Mouse (Mus musculus) hindbrain, embryonic 14.5 days (tissue): ENCODE results near the gene Gsto2. TPM values are rescaled to one million over a fixed set of nuclear protein-coding genes. Genes with fewer than 3 reads are reported as not detected.

ENCODE experiments used
- ATAC-seq: fragments of 200-750 bp; cut with Nextera tagmentation; 2 replicates; pipeline ENCODE4 v1.8.0; 2017; ENCODE audit warnings: moderate number of reproducible peaks, mild to moderate bottlenecking, moderate TSS enrichment, moderate library complexity; ENCODE audit not compliant: low FRiP score
- DNase-seq: peaks from one replicate; pipeline ENCODE4 v3.0.0-alpha.2; 2015; ENCODE audit warnings: low spot score
- H3K27ac ChIP-seq: fragments of 300-500 bp; sonication (generic); 2 replicates; pipeline ENCODE4 v1.5.1; 2014; ENCODE audit warnings: mild to moderate bottlenecking, moderate library complexity
- H3K27me3 ChIP-seq: fragments of 300-500 bp; sonication (generic); 2 replicates; pipeline ENCODE4 v1.6.1; 2014; ENCODE audit warnings: mild to moderate bottlenecking, low read length, mixed read lengths; ENCODE audit not compliant: control insufficient read depth, insufficient read depth
- H3K36me3 ChIP-seq: fragments of 300-500 bp; sonication (generic); replicated peaks from 2 replicates; pipeline ENCODE4 v1.6.1; 2014; ENCODE audit not compliant: control insufficient read depth, insufficient read depth
- H3K4me1 ChIP-seq: fragments of 300-500 bp; sonication (generic); replicated peaks from 2 replicates; pipeline ENCODE4 v1.6.1; 2014; ENCODE audit warnings: antibody characterized with exemption, low read length, mixed read lengths; ENCODE audit not compliant: control insufficient read depth, insufficient read depth
- H3K4me2 ChIP-seq: fragments of 300-500 bp; sonication (generic); replicated peaks from 2 replicates; pipeline ENCODE4 v1.6.1; 2014; ENCODE audit warnings: mild to moderate bottlenecking, moderate library complexity
- H3K4me3 ChIP-seq: fragments of 300-500 bp; sonication (generic); replicated peaks from 2 replicates; pipeline ENCODE4 v1.5.1; 2014; ENCODE audit warnings: mild to moderate bottlenecking, low read length
- H3K9ac ChIP-seq: fragments of 300-500 bp; sonication (generic); 2 replicates; pipeline ENCODE4 v1.6.1; 2014
- H3K9me3 ChIP-seq: fragments of 300-500 bp; sonication (generic); 2 replicates; pipeline ENCODE4 v1.6.1; 2016; ENCODE audit warnings: low read length; ENCODE audit not compliant: control insufficient read depth
- WGBS: fragments of 180-500 bp; shearing (Covaris S2); extraction: QIAGEN DNeasy Blood & Tissue Kit; methylation state at CpG from one replicate; pipeline ENCODE4 v1.1.7; 2014; 5-methylcytosine and 5-hydroxymethylcytosine counted together
- polyA plus RNA-seq: library from polyadenylated mRNA; unstranded; fragments of >200 nt; fragmentation: Nextera tagmentation; extraction: Ambion mirVana; gene quantifications from 2 replicates; pipeline ENCODE4 v1.2.1, GENCODE M21; 2014

Gsto2 gene
- polyA plus RNA-seq, 1 experiment from 2014 or later = 1.2 TPM

DNA sequence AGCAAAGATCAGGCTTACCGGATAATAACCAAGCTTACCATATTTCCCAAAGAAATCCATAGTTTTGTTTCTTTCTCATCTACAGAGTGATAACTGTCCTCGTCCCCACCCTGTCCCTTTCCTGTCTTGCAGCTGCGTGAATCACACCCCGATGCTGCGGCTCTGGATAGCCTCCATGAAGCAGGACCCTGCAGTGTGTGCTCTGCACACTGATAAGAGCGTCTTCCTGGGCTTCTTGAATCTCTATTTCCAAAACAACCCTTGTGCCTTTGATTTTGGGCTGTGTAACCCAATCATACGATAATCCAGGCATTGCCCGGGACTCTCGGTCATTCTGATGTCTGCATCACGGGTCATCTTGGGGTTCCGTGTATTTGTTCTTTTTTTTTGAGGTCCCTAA is 20.6 kb downstream of the Gsto2 start:
- no peaks in the 10 kb centered on the region for H3K4me1 ChIP-seq
- H3K4me3 ChIP-seq = no peak overlapping the region
- no peak overlapping the region for H3K4me2 ChIP-seq
- 88% methylated on average over 11 of the region's 11 CpGs for WGBS
- H3K9me3 ChIP-seq = no peaks in the 10 kb centered on the region
- no peak overlapping the region for H3K9ac ChIP-seq
- H3K36me3 ChIP-seq = no peaks in the 10 kb centered on the region
- DNase-seq (no peak), ATAC-seq (no peak)
- H3K27me3 ChIP-seq = no peaks in the 10 kb centered on the region
- no peak overlapping the region for H3K27ac ChIP-seq

DNA sequence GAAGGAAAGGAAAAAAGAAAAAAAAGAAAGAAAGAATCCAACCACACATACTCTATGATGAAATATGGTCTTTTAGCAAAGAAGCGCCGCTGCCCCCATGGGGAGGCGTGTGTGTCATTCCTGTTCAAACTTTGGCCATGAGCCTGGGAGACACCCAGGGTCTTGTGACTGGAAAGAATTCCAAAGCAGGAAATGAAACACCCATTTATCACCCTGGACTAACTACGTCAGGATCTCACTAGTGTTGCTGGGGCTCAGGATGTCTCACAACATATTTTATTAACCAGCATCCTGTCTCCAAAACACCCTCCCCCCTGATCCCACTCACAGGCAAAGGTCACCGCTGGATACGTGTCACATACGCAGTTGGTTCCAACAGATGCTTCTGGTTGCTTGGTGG is 21.3 kb downstream of the Gsto2 start:
- ATAC-seq = no peak
- no peaks in the 10 kb centered on the region for H3K9me3 ChIP-seq
- WGBS = 80% methylated on average over 7 of the region's 7 CpGs

DNA sequence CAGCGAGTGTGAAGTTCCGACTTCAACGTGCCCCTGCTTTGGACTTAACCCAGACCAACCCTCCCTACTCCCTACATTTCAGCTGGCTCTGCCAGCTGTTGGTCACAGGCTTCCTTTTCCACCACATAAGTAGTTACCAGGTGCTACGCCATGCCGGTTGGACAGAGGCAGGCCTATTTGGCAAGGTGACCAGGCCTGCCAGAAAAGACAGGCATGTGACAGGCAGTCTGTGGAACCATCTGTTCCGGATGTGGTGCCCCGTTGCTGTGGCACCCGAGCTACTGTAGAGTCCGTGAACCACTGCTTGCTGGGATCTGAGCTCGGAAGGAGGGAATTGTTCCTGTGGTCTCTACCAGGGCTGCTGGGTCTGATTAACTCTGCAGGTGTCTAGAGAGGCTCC is 22.1 kb downstream of the Gsto2 start:
- no peaks in the 10 kb centered on the region for H3K9me3 ChIP-seq
- no peaks in the 10 kb centered on the region for H3K36me3 ChIP-seq
- H3K4me2 ChIP-seq = no peak overlapping the region
- DNase-seq (no peak), ATAC-seq (no peak)
- WGBS = 79% methylated on average over 10 of the region's 10 CpGs
- no peaks in the 10 kb centered on the region for H3K4me1 ChIP-seq
- H3K9ac ChIP-seq = no peak overlapping the region
- no peaks in the 10 kb centered on the region for H3K27me3 ChIP-seq
- H3K27ac ChIP-seq = no peak overlapping the region
- no peak overlapping the region for H3K4me3 ChIP-seq

More for the DNA sequence above, 21.3 kb downstream of the Gsto2 start:
- no peak overlapping the region for H3K9ac ChIP-seq
- H3K4me3 ChIP-seq = no peak overlapping the region
- H3K4me2 ChIP-seq = no peak overlapping the region
- no peaks in the 10 kb centered on the region for H3K36me3 ChIP-seq
- no peak overlapping the region for H3K27ac ChIP-seq
- no peak for DNase-seq
- H3K27me3 ChIP-seq = no peaks in the 10 kb centered on the region
- no peaks in the 10 kb centered on the region for H3K4me1 ChIP-seq

DNA sequence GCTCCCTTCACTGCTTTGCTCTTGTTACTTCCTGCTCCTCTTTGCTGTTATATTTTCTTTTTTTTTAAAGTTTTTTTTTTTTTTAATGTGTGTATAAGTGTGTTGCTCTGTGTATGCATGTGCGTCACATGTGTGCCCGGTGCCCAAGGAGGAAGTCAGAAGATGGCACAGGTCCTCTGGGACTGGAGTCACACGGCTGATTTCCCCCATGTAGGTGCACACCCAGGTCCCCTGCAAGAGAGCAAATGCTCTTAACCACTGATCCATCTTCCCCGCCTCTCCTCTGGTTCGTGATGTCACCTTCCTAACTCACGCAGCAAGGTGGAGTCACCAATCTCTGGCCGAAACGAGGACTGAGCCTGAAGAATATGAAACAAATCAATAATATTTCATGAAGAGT is 22.7 kb downstream of the Gsto2 start:
- ATAC-seq = no peak
- H3K9ac ChIP-seq = no peak overlapping the region
- WGBS = 91% methylated on average over 8 of the region's 8 CpGs

DNA sequence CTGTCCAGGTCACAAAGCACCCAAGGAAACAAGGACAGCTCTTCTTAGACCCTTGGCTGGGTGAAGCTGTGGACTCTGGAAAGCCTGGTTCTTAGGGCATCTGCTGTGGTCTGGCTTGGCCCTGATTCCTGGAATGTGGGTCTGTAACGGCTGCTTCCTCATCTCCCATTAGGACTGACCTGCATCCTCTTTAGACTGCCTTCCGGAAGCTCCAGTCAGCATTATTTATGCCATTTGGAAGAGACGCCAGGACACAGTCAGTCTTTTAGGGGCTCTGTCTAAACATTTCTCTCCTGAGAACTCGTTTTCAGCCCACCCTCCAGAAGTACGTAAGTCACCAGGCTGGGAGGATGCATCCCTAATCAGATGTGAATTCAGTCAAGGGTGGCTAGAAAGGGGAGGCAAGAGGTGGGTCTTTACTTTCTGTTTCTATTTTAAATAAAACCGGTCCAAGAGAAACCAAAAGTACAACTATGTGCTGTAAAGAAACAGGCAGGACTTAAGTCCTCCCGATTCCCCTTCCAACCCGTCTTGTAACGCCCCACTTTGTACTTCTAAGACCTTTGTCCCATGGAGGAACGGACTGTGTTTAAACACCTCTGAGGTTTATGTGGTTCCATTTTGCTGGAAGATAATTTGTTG is 25.3 kb downstream of the Gsto2 start:
- Histone ChIP-seq H3K36me3 (peaks cover 3% of the 10 kb centered on the region; the same call in 1 of the 2 replicates), H3K4me1 (no peaks in the 10 kb centered on the region), H3K9ac (no peak overlapping the region), H3K9me3 (no peaks in the 10 kb centered on the region), H3K4me3 (no peak overlapping the region), H3K27ac (no peak overlapping the region), H3K27me3 (no peaks in the 10 kb centered on the region), H3K4me2 (no peak overlapping the region)
- no peak for DNase-seq
- no peak for ATAC-seq
- WGBS = 78% methylated on average over 10 of the region's 10 CpGs

More for the DNA sequence above, 22.7 kb downstream of the Gsto2 start:
- Histone ChIP-seq H3K4me2 (no peak overlapping the region), H3K4me3 (no peak overlapping the region), H3K9me3 (no peaks in the 10 kb centered on the region), H3K36me3 (no peaks in the 10 kb centered on the region), H3K4me1 (no peaks in the 10 kb centered on the region), H3K27me3 (no peaks in the 10 kb centered on the region), H3K27ac (no peak overlapping the region)
- DNase-seq = no peak

DNA sequence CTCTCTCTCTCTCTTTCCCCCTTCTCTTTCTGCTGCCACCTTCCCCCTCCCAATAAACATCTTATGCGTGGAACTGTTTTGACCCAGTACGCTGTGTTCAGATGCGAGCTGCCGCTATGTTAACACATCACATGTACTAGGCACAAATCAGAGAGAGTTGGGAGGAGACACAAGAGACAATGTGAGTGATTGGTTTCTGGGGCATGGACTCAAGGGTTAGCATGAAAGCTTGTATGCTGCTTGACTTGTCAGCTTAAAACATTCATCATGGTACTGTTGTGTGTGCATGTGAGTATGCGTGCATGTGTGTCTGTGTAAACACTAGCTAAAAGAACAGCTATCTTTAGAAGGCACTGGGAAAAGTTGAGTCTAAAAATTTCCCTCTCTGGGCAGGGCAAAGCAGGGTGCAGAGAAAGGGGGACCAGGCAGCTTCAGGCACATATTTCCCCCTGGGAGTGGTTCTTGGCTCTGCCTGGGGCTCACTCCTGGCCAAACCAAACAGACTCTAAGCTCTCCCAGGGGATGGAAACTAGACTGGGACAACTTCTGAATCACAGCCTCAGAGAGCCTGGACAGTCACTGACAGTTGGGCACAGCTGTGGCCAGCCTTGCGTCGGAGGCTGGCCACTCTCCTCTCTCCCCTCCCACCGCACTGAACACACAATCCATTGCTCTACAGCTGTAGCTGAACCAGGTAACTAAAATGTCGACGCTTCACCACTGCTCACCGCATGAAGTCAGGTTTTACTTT is 26.4 kb downstream of the Gsto2 start:
- no peak overlapping the region for H3K9ac ChIP-seq
- H3K9me3 ChIP-seq = no peaks in the 10 kb centered on the region
- whole genome bisulfite sequencing = 80% methylated on average over 11 of the region's 11 CpGs

DNA sequence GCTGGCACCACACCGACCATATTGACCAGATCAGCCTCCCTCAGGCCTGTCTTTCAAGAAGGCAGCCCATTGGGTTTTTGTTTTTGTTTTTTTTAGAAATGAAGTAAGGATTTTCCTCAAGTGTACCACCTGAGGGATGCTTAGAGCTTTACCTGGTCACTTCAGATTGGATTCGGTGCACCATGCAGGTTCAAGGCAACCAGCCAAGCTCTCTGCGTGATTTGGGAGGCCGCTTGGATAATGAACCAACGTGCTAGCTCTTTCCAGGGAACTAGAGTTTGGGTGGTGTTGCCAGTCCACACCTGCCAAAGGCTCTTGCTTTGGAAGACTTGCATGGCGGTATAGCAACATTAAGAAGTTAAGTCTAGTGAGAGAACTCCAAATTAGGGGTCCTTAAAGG is 27.8 kb downstream of the Gsto2 start:
- Histone ChIP-seq H3K4me2 (no peak overlapping the region), H3K36me3 (peaks cover 15% of the 10 kb centered on the region), H3K9ac (no peak overlapping the region), H3K4me1 (no peaks in the 10 kb centered on the region), H3K4me3 (no peak overlapping the region), H3K27me3 (no peaks in the 10 kb centered on the region), H3K9me3 (no peaks in the 10 kb centered on the region), H3K27ac (no peak overlapping the region)
- DNase-seq (no peak), ATAC-seq (no peak)
- 92% methylated on average over 6 of the region's 6 CpGs for WGBS

More for the DNA sequence above, 26.4 kb downstream of the Gsto2 start:
- no peaks in the 10 kb centered on the region for H3K4me1 ChIP-seq
- no peaks in the 10 kb centered on the region for H3K27me3 ChIP-seq
- H3K4me3 ChIP-seq = no peak overlapping the region
- H3K27ac ChIP-seq = no peak overlapping the region
- ATAC-seq (no peak), DNase-seq (no peak)
- no peak overlapping the region for H3K4me2 ChIP-seq
- H3K36me3 ChIP-seq = peaks cover 8% of the 10 kb centered on the region

DNA sequence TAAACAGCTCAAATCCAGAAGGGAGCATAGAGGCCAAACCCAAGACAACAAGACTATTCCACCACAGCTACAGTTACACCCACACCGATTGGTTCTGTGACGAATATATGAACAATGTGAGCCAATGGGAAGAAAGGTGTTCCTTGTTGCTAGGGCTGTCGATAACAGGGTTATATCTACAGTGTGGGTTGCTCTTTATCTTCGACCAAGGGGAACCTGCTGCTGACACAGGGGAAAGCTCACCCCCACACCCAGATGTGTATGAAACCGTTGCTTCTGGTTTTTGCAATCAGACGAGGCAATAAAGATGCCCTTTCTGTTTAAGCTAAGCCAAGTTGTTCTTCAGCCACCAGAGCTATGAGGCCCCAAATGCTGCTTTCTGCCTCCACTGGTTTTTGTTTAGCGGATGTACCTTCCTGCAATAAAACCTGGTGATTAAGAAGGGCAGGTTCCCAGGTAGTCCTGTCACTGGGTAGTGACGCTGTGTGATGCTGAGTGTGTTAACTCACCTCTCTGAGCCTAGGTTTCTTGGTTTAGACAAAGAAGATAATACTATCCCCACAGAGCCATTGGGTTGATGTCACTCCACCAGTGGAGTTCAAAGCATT is 33.2 kb downstream of the Gsto2 start:
- WGBS = 93% methylated on average over 8 of the region's 8 CpGs
- Histone ChIP-seq H3K4me1 (no peaks in the 10 kb centered on the region), H3K27ac (no peak overlapping the region), H3K4me3 (no peak overlapping the region), H3K9ac (no peak overlapping the region), H3K4me2 (no peak overlapping the region), H3K27me3 (no peaks in the 10 kb centered on the region), H3K36me3 (peaks cover 15% of the 10 kb centered on the region), H3K9me3 (no peaks in the 10 kb centered on the region)
- ATAC-seq = no peak
- no peak for DNase-seq

DNA sequence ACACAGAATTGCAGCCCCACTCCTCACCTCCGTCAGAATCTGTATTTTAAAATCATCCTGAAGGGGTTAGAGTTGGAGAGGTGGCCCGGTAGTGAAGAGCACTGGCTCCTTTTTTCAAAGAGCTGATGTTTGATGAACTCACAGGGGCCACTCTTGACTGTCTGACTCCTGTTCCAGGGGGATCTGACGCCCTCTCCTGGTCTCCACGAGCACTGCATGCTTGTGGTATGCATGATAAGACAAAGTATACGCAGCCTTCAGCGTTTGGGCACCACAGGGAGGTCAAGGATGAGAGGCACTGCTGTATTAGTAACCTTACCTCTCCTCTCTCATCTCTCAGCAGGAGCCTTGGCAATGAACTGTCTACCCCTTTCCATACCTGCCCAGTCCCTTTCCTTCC is 34.7 kb downstream of the Gsto2 start:
- Histone ChIP-seq H3K9ac (no peak overlapping the region), H3K36me3 (peaks cover 12% of the 10 kb centered on the region; the same call in 1 of the 2 replicates), H3K9me3 (no peaks in the 10 kb centered on the region), H3K27ac (no peak overlapping the region), H3K27me3 (no peaks in the 10 kb centered on the region), H3K4me3 (no peak overlapping the region), H3K4me1 (no peaks in the 10 kb centered on the region), H3K4me2 (no peak overlapping the region)
- DNase-seq (no peak), ATAC-seq (no peak)
- WGBS = 68% methylated on average over 6 of the region's 6 CpGs
